Comparison of ENCODE assay signal across 12 mouse cellular contexts in genomic region chr3:90586016-90586643, GRCm38 (mm10). TPM values are rescaled to one million over a fixed set of nuclear protein-coding genes. Genes with fewer than 3 reads are reported as not detected.
A peak's percentile ranks its signal among the peaks of the same experiment; 100 is the strongest.
DNase-seq lines count a peak whose midpoint lies in the region; ATAC-seq and TF ChIP-seq lines count a peak whose summit lies in the region.
"Had no signal": no experiment of that assay in that cellular context is flagged by ENCODE, and none has a peak within 500 bp of the region (broad histone marks: within the 10 kb centered on the region; RNA-seq: fewer than 3 reads in every experiment).

No protein-coding gene starts in this region.

- 76% methylated on average over 15 of the region's 15 CpGs for WGBS in heart, embryonic 13.5 days
- 71% methylated on average over 15 of the region's 15 CpGs for WGBS in embryonic facial prominence, embryonic 15.5 days
- 86% methylated on average over 15 of the region's 15 CpGs for WGBS in midbrain, postnatal 0 days
- WGBS in liver, embryonic 12.5 days (ENCODE audit: insufficient replicate concordance): 71% methylated on average over 15 of the region's 15 CpGs

- DNase-seq in heart, postnatal 14 days: no peak
- DNase-seq in CD8-positive naive resting alpha-beta T cell, adult 2 months (ENCODE audit: low read depth in 2 of 2, low spot score in 2 of 2): peak; percentile 20 to 40
- DNase-seq in splenic B cell, adult 2 months (ENCODE audit: low read depth, low spot score): peak; percentile 29
- no peak for DNase-seq in midbrain, postnatal 0 days (ENCODE audit: low spot score)
- DNase-seq in frontal cortex, postnatal 10 days (ENCODE audit: low spot score in 2 of 2): no peak

- intact Hi-C loops in heart, postnatal 14 days (cut with DNase I): loop anchor here (1.0 to 5.0 kb wide), 2 partner anchors 28 to 66 kb away; partner anchors contain the start of gene S100a7a

- no peak for ATAC-seq in heart, embryonic 13.5 days (ENCODE audit: extremely low read depth, insufficient number of reproducible peaks, low FRiP score, low TSS enrichment)
- ATAC-seq in embryonic facial prominence, embryonic 15.5 days (ENCODE audit: insufficient number of reproducible peaks, low FRiP score, low TSS enrichment, low read depth): no peak
- ATAC-seq in midbrain, postnatal 0 days (ENCODE audit: low FRiP score): no peak
- no peak for ATAC-seq in liver, embryonic 12.5 days

- H3K4me1 ChIP-seq in heart, embryonic 13.5 days: peaks cover 31% of the 10 kb centered on the region
- peaks cover 39% of the 10 kb centered on the region for H3K4me1 ChIP-seq in embryonic facial prominence, embryonic 15.5 days
- no peaks in the 10 kb centered on the region for H3K4me1 ChIP-seq in midbrain, postnatal 0 days (ENCODE audit: insufficient read depth, low read length)
- H3K4me1 ChIP-seq in liver, embryonic 12.5 days: no peaks in the 10 kb centered on the region; the same call in 1 of the 2 replicates
- H3K4me1 ChIP-seq: hindbrain, embryonic 12.5 days had no signal

- H3K9ac ChIP-seq in heart, embryonic 13.5 days: no peak overlapping the region
- H3K9ac ChIP-seq in embryonic facial prominence, embryonic 15.5 days: no peak overlapping the region
- no peak overlapping the region for H3K9ac ChIP-seq in midbrain, postnatal 0 days (replicated peaks; ENCODE audit: low read length, poor library complexity, severe bottlenecking)
- no peak overlapping the region for H3K9ac ChIP-seq in liver, embryonic 12.5 days
- H3K9ac ChIP-seq: hindbrain, embryonic 12.5 days had no signal

- no peak overlapping the region for H3K4me2 ChIP-seq in heart, embryonic 13.5 days
- no peak overlapping the region for H3K4me2 ChIP-seq in embryonic facial prominence, embryonic 15.5 days (replicated peaks)
- no peak overlapping the region for H3K4me2 ChIP-seq in midbrain, postnatal 0 days (ENCODE audit: low read depth, low read length, poor library complexity, severe bottlenecking)
- H3K4me2 ChIP-seq in liver, embryonic 12.5 days: no peak overlapping the region
- H3K4me2 ChIP-seq: hindbrain, embryonic 12.5 days had no signal

- no peak overlapping the region for H3K4me3 ChIP-seq in heart, embryonic 13.5 days
- no peak overlapping the region for H3K4me3 ChIP-seq in embryonic facial prominence, embryonic 15.5 days (replicated peaks)
- no peak overlapping the region for H3K4me3 ChIP-seq in midbrain, postnatal 0 days (ENCODE audit: low read depth, low read length)
- no peak overlapping the region for H3K4me3 ChIP-seq in liver, embryonic 12.5 days
- H3K4me3 ChIP-seq: hindbrain, embryonic 12.5 days had no signal

- no peaks in the 10 kb centered on the region for H3K36me3 ChIP-seq in heart, embryonic 13.5 days
- no peaks in the 10 kb centered on the region for H3K36me3 ChIP-seq in embryonic facial prominence, embryonic 15.5 days
- no peaks in the 10 kb centered on the region for H3K36me3 ChIP-seq in splenic B cell, adult 2 months (ENCODE audit: control insufficient read depth, insufficient read depth, low read length, poor library complexity, severe bottlenecking)
- H3K36me3 ChIP-seq in midbrain, postnatal 0 days (ENCODE audit: insufficient read depth, low read length): no peaks in the 10 kb centered on the region
- no peaks in the 10 kb centered on the region for H3K36me3 ChIP-seq in liver, embryonic 12.5 days
- H3K36me3 ChIP-seq: hindbrain, embryonic 12.5 days had no signal

- no peak for TF ChIP-seq CTCF in midbrain, postnatal 0 days (IDR thresholded peaks at IDR 0.05)

- H3K27me3 ChIP-seq in heart, embryonic 13.5 days (replicated peaks): no peaks in the 10 kb centered on the region
- no peaks in the 10 kb centered on the region for H3K27me3 ChIP-seq in embryonic facial prominence, embryonic 15.5 days
- no peaks in the 10 kb centered on the region for H3K27me3 ChIP-seq in splenic B cell, adult 2 months (ENCODE audit: control insufficient read depth, insufficient read depth, low read length, poor library complexity, severe bottlenecking)
- H3K27me3 ChIP-seq in midbrain, postnatal 0 days (ENCODE audit: insufficient read depth, low read length): no peaks in the 10 kb centered on the region
- no peaks in the 10 kb centered on the region for H3K27me3 ChIP-seq in liver, embryonic 12.5 days (replicated peaks)
- H3K27me3 ChIP-seq: hindbrain, embryonic 12.5 days; Patski had no signal

- no peaks in the 10 kb centered on the region for H3K9me3 ChIP-seq in heart, embryonic 13.5 days
- no peaks in the 10 kb centered on the region for H3K9me3 ChIP-seq in embryonic facial prominence, embryonic 15.5 days (replicated peaks)
- H3K9me3 ChIP-seq in midbrain, postnatal 0 days (ENCODE audit: low read length): no peaks in the 10 kb centered on the region
- no peaks in the 10 kb centered on the region for H3K9me3 ChIP-seq in liver, embryonic 12.5 days (replicated peaks)
- H3K9me3 ChIP-seq: hindbrain, embryonic 12.5 days had no signal

- peak overlapping the region; percentile 22; the same call in 1 of the 2 replicates for H3K27ac ChIP-seq in heart, embryonic 13.5 days (replicated peaks)
- H3K27ac ChIP-seq in embryonic facial prominence, embryonic 15.5 days (replicated peaks): peak overlapping the region; percentile 86
- no peak overlapping the region for H3K27ac ChIP-seq in midbrain, postnatal 0 days (ENCODE audit: low read depth, low read length)
- H3K27ac ChIP-seq in liver, embryonic 12.5 days: no peak overlapping the region
- H3K27ac ChIP-seq: hindbrain, embryonic 12.5 days had no signal

RNA-seq across cellular contexts. Expression of gene S100a2, which starts 3.9 kb away (rescaled TPM):
- not detected in 2 replicates for polyA plus RNA-seq in heart, embryonic 13.5 days (2015; fragmentation: Nextera tagmentation; extraction: Ambion mirVana)
- not detected for total RNA-seq in heart, postnatal 14 days (2021)
- not detected in 2 replicates for polyA plus RNA-seq in embryonic facial prominence, embryonic 15.5 days (2015; fragmentation: Nextera tagmentation; extraction: Ambion mirVana)
- not detected in 2 replicates for total RNA-seq in midbrain, postnatal 0 days (2014; rRNA removed)
- not detected in 2 replicates for polyA plus RNA-seq in midbrain, postnatal 0 days (2015; fragmentation: Nextera tagmentation; extraction: Ambion mirVana)
- not detected in 2 replicates for polyA plus RNA-seq in liver, embryonic 12.5 days (2016; fragmentation: Nextera tagmentation; extraction: Ambion mirVana)
- total RNA-seq: layer of hippocampus, postnatal 10 days had no signal
- polyA plus RNA-seq: hindbrain, embryonic 12.5 days; neural tube, embryonic 14.5 days; Patski had no signal

RNA-seq across cellular contexts. Expression of gene Gm42674, which starts 15.6 kb away (rescaled TPM):
- polyA plus RNA-seq in heart, embryonic 13.5 days (2015; fragmentation: Nextera tagmentation; extraction: Ambion mirVana): not detected in 2 replicates
- not detected for total RNA-seq in heart, postnatal 14 days (2021)
- polyA plus RNA-seq in embryonic facial prominence, embryonic 15.5 days (2015; fragmentation: Nextera tagmentation; extraction: Ambion mirVana): not detected in 2 replicates
- total RNA-seq in midbrain, postnatal 0 days (2014; rRNA removed): 1.6 TPM in 1 of 2 replicates, not detected in the other
- not detected in 2 replicates for polyA plus RNA-seq in midbrain, postnatal 0 days (2015; fragmentation: Nextera tagmentation; extraction: Ambion mirVana)
- polyA plus RNA-seq in liver, embryonic 12.5 days (2016; fragmentation: Nextera tagmentation; extraction: Ambion mirVana): not detected in 2 replicates
- total RNA-seq: layer of hippocampus, postnatal 10 days had no signal
- polyA plus RNA-seq: hindbrain, embryonic 12.5 days; neural tube, embryonic 14.5 days; Patski had no signal

RNA-seq across cellular contexts. Expression of gene S100a4, which starts 17.4 kb away (rescaled TPM):
- 2.4 and 3.1 TPM in 2 replicates for polyA plus RNA-seq in heart, embryonic 13.5 days (2015; fragmentation: Nextera tagmentation; extraction: Ambion mirVana)
- 10 to 100 TPM; 12.2 to 14.3 TPM for total RNA-seq in heart, postnatal 14 days (2021)
- polyA plus RNA-seq in embryonic facial prominence, embryonic 15.5 days (2015; fragmentation: Nextera tagmentation; extraction: Ambion mirVana): 24.9 and 31.5 TPM in 2 replicates
- not detected in 2 replicates for total RNA-seq in midbrain, postnatal 0 days (2014; rRNA removed)
- 2.4 and 2.5 TPM in 2 replicates for polyA plus RNA-seq in midbrain, postnatal 0 days (2015; fragmentation: Nextera tagmentation; extraction: Ambion mirVana)
- 0.55 and 0.69 TPM in 2 replicates for polyA plus RNA-seq in liver, embryonic 12.5 days (2016; fragmentation: Nextera tagmentation; extraction: Ambion mirVana)
- polyA plus RNA-seq: neural tube, embryonic 14.5 days had no signal

RNA-seq across cellular contexts. Expression of gene S100a5, which starts 22.2 kb away (rescaled TPM):
- not detected in 2 replicates for polyA plus RNA-seq in heart, embryonic 13.5 days (2015; fragmentation: Nextera tagmentation; extraction: Ambion mirVana)
- total RNA-seq in heart, postnatal 14 days (2021): not detected
- 2.8 and 3.1 TPM in 2 replicates for polyA plus RNA-seq in embryonic facial prominence, embryonic 15.5 days (2015; fragmentation: Nextera tagmentation; extraction: Ambion mirVana)
- not detected in 2 replicates for total RNA-seq in midbrain, postnatal 0 days (2014; rRNA removed)
- polyA plus RNA-seq in midbrain, postnatal 0 days (2015; fragmentation: Nextera tagmentation; extraction: Ambion mirVana): 0.43 TPM in 1 of 2 replicates, not detected in the other
- not detected in 2 replicates for polyA plus RNA-seq in liver, embryonic 12.5 days (2016; fragmentation: Nextera tagmentation; extraction: Ambion mirVana)
- total RNA-seq: layer of hippocampus, postnatal 10 days had no signal
- polyA plus RNA-seq: hindbrain, embryonic 12.5 days; neural tube, embryonic 14.5 days; Patski had no signal

RNA-seq across cellular contexts. Expression of gene S100a3, which starts 25.8 kb away (rescaled TPM):
- 0.27 and 0.32 TPM in 2 replicates for polyA plus RNA-seq in heart, embryonic 13.5 days (2015; fragmentation: Nextera tagmentation; extraction: Ambion mirVana)
- total RNA-seq in heart, postnatal 14 days (2021): not detected
- 35.0 and 74.2 TPM in 2 replicates for polyA plus RNA-seq in embryonic facial prominence, embryonic 15.5 days (2015; fragmentation: Nextera tagmentation; extraction: Ambion mirVana)
- 0.19 and 3.5 TPM in 2 replicates for total RNA-seq in midbrain, postnatal 0 days (2014; rRNA removed)
- polyA plus RNA-seq in midbrain, postnatal 0 days (2015; fragmentation: Nextera tagmentation; extraction: Ambion mirVana): 0.81 and 0.90 TPM in 2 replicates
- 0.04 TPM in 1 of 2 replicates, not detected in the other for polyA plus RNA-seq in liver, embryonic 12.5 days (2016; fragmentation: Nextera tagmentation; extraction: Ambion mirVana)

Comparison
In these comparisons a context has a peak if more than half of its experiments do, and no peak if none do; other contexts are left out.
1. H3K27ac ChIP-seq: peak in heart, embryonic 13.5 days (single experiment) and embryonic facial prominence, embryonic 15.5 days (single experiment); none in midbrain, postnatal 0 days (single experiment) and liver, embryonic 12.5 days (single experiment).
2. DNase-seq: peak in CD8-positive naive resting alpha-beta T cell, adult 2 months (2 of 2) and splenic B cell, adult 2 months (single experiment); none in heart, postnatal 14 days (0 of 2), midbrain, postnatal 0 days (single experiment) and frontal cortex, postnatal 10 days (0 of 2).